Mouse (Mus musculus): ENCODE results near the gene Plxna2. TPM values are rescaled to one million over a fixed set of nuclear protein-coding genes. Genes with fewer than 3 reads are reported as not detected.

The Plxna2 gene
- polyA plus RNA-seq, 1 experiment = 7.9 TPM

GRCm38 (mm10) chr1:194630498-194631056 lies 12.6 kb downstream of the Plxna2 start:
- Histone ChIP-seq H3K36me3 (ENCODE audit: control insufficient read depth, insufficient read depth, low read length) (no peaks in the 10 kb centered on the region), H3K4me3 (ENCODE audit: control insufficient read depth, low read depth, low read length) (no peak overlapping the region), H3K27me3 (ENCODE audit: control insufficient read depth, insufficient read depth, low read length) (no peaks in the 10 kb centered on the region), H3K4me1 (ENCODE audit: control insufficient read depth, insufficient read depth, low read length) (no peaks in the 10 kb centered on the region), H3K27ac (ENCODE audit: control insufficient read depth, insufficient read depth, low read depth, low read length) (no peak overlapping the region)
- TF ChIP-seq POLR2A (IDR thresholded peaks at IDR 0.05; ENCODE audit: control insufficient read depth, low read depth, low read length) (no peak), CTCF (IDR thresholded peaks at IDR 0.05; ENCODE audit: control insufficient read depth, insufficient read depth, insufficient replicate concordance, low read depth, low read length) (no peak)

GRCm38 (mm10) chr1:194631574-194631973 lies 13.6 kb downstream of the Plxna2 start:
- Histone ChIP-seq H3K4me1 (ENCODE audit: control insufficient read depth, insufficient read depth, low read length) (no peaks in the 10 kb centered on the region), H3K36me3 (ENCODE audit: control insufficient read depth, insufficient read depth, low read length) (no peaks in the 10 kb centered on the region), H3K27me3 (ENCODE audit: control insufficient read depth, insufficient read depth, low read length) (no peaks in the 10 kb centered on the region), H3K27ac (ENCODE audit: control insufficient read depth, insufficient read depth, low read depth, low read length) (no peak overlapping the region), H3K4me3 (ENCODE audit: control insufficient read depth, low read depth, low read length) (no peak overlapping the region)
- no peak for TF ChIP-seq POLR2A (IDR thresholded peaks at IDR 0.05; ENCODE audit: control insufficient read depth, low read depth, low read length)
- no peak for TF ChIP-seq CTCF (IDR thresholded peaks at IDR 0.05; ENCODE audit: control insufficient read depth, insufficient read depth, insufficient replicate concordance, low read depth, low read length)

- Histone ChIP-seq H3K4me3 (ENCODE audit: control insufficient read depth, low read depth, low read length) (no peak overlapping the region), H3K4me1 (ENCODE audit: control insufficient read depth, insufficient read depth, low read length) (no peaks in the 10 kb centered on the region), H3K36me3 (ENCODE audit: control insufficient read depth, insufficient read depth, low read length) (no peaks in the 10 kb centered on the region), H3K27me3 (ENCODE audit: control insufficient read depth, insufficient read depth, low read length) (no peaks in the 10 kb centered on the region), H3K27ac (ENCODE audit: control insufficient read depth, insufficient read depth, low read depth, low read length) (no peak overlapping the region)
- TF ChIP-seq CTCF (IDR thresholded peaks at IDR 0.05; ENCODE audit: control insufficient read depth, insufficient read depth, insufficient replicate concordance, low read depth, low read length) = no peak
- TF ChIP-seq POLR2A (IDR thresholded peaks at IDR 0.05; ENCODE audit: control insufficient read depth, low read depth, low read length) = no peak
Observed at GRCm38 (mm10) chr1:194632029-194632428, 14.0 kb downstream of the Plxna2 start.

GRCm38 (mm10) chr1:194635411-194635810 lies 17.4 kb downstream of the Plxna2 start:
- Histone ChIP-seq H3K27ac (ENCODE audit: control insufficient read depth, insufficient read depth, low read depth, low read length) (no peak overlapping the region), H3K4me3 (ENCODE audit: control insufficient read depth, low read depth, low read length) (no peak overlapping the region), H3K36me3 (ENCODE audit: control insufficient read depth, insufficient read depth, low read length) (no peaks in the 10 kb centered on the region), H3K4me1 (ENCODE audit: control insufficient read depth, insufficient read depth, low read length) (no peaks in the 10 kb centered on the region), H3K27me3 (ENCODE audit: control insufficient read depth, insufficient read depth, low read length) (no peaks in the 10 kb centered on the region)
- no peak for TF ChIP-seq POLR2A (IDR thresholded peaks at IDR 0.05; ENCODE audit: control insufficient read depth, low read depth, low read length)
- TF ChIP-seq CTCF (IDR thresholded peaks at IDR 0.05; ENCODE audit: control insufficient read depth, insufficient read depth, insufficient replicate concordance, low read depth, low read length) = no peak

- Histone ChIP-seq H3K27me3 (ENCODE audit: control insufficient read depth, insufficient read depth, low read length) (no peaks in the 10 kb centered on the region), H3K4me1 (ENCODE audit: control insufficient read depth, insufficient read depth, low read length) (no peaks in the 10 kb centered on the region), H3K27ac (ENCODE audit: control insufficient read depth, insufficient read depth, low read depth, low read length) (no peak overlapping the region), H3K36me3 (ENCODE audit: control insufficient read depth, insufficient read depth, low read length) (no peaks in the 10 kb centered on the region), H3K4me3 (ENCODE audit: control insufficient read depth, low read depth, low read length) (no peak overlapping the region)
- TF ChIP-seq CTCF (IDR thresholded peaks at IDR 0.05; ENCODE audit: control insufficient read depth, insufficient read depth, insufficient replicate concordance, low read depth, low read length) (no peak), POLR2A (IDR thresholded peaks at IDR 0.05; ENCODE audit: control insufficient read depth, low read depth, low read length) (no peak)
Observed at GRCm38 (mm10) chr1:194635942-194636341, 17.9 kb downstream of the Plxna2 start.

GRCm38 (mm10) chr1:194637391-194638304 lies 19.6 kb downstream of the Plxna2 start:
- TF ChIP-seq POLR2A (IDR thresholded peaks at IDR 0.05; ENCODE audit: control insufficient read depth, low read depth, low read length) (no peak), CTCF (IDR thresholded peaks at IDR 0.05; ENCODE audit: control insufficient read depth, insufficient read depth, insufficient replicate concordance, low read depth, low read length) (no peak)

DNA sequence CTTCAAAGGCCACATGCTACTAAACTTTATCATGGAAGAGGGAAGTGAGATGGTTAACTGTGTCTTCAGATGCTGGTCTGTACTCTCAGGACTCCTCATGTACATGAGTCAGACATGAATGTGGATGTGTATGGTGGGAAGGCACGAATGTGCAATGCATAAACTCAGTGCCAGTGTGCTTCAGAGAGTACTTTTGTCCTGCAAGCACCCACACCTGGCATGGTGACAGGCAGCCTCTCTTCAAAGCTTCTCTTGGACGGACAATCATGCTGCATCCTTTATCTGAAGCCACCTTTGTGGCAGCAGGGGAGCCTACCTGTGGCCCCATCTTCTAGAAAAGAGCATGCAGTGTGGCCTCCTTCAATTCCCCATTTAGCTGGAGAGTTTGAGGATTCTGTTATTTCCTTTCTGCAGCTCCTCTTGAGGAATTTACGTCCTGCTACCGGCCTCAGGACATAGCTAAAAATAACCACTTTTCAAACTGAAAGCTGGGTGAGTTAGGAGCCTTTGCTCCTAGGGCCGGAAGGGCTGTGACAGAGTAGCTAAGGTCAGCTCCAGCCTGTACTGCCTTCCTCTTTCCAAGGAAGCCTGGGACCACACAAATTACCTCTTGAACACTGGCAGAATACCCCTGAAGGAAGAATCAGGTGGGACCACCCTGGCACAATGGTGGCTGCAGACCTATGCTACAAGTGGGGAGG lies 23.7 kb downstream of the Plxna2 start:
- H3K27me3 ChIP-seq (ENCODE audit: control insufficient read depth, insufficient read depth, low read length) = no peaks in the 10 kb centered on the region
- H3K4me3 ChIP-seq (ENCODE audit: control insufficient read depth, low read depth, low read length) = no peak overlapping the region
- no peak for TF ChIP-seq CTCF (IDR thresholded peaks at IDR 0.05; ENCODE audit: control insufficient read depth, insufficient read depth, insufficient replicate concordance, low read depth, low read length)
- TF ChIP-seq POLR2A (IDR thresholded peaks at IDR 0.05; ENCODE audit: control insufficient read depth, low read depth, low read length) = no peak
- no peaks in the 10 kb centered on the region for H3K36me3 ChIP-seq (ENCODE audit: control insufficient read depth, insufficient read depth, low read length)
- no peaks in the 10 kb centered on the region for H3K4me1 ChIP-seq (ENCODE audit: control insufficient read depth, insufficient read depth, low read length)
- no peak overlapping the region for H3K27ac ChIP-seq (ENCODE audit: control insufficient read depth, insufficient read depth, low read depth, low read length)

More at GRCm38 (mm10) chr1:194637391-194638304, 19.6 kb downstream of the Plxna2 start:
- no peak overlapping the region for H3K27ac ChIP-seq (ENCODE audit: control insufficient read depth, insufficient read depth, low read depth, low read length)
- H3K4me1 ChIP-seq (ENCODE audit: control insufficient read depth, insufficient read depth, low read length) = no peaks in the 10 kb centered on the region
- H3K27me3 ChIP-seq (ENCODE audit: control insufficient read depth, insufficient read depth, low read length) = no peaks in the 10 kb centered on the region
- H3K4me3 ChIP-seq (ENCODE audit: control insufficient read depth, low read depth, low read length) = no peak overlapping the region
- H3K36me3 ChIP-seq (ENCODE audit: control insufficient read depth, insufficient read depth, low read length) = no peaks in the 10 kb centered on the region

All from testis, adult 2 months (tissue).